Mouse (Mus musculus): Measurements from ENCODE around the gene Gramd1a. TPM values are rescaled to one million over a fixed set of nuclear protein-coding genes. Genes with fewer than 3 reads are reported as not detected.

Gene Gramd1a
- polyA plus RNA-seq, 1 experiment from 2014 or later: 9.3 TPM

DNA sequence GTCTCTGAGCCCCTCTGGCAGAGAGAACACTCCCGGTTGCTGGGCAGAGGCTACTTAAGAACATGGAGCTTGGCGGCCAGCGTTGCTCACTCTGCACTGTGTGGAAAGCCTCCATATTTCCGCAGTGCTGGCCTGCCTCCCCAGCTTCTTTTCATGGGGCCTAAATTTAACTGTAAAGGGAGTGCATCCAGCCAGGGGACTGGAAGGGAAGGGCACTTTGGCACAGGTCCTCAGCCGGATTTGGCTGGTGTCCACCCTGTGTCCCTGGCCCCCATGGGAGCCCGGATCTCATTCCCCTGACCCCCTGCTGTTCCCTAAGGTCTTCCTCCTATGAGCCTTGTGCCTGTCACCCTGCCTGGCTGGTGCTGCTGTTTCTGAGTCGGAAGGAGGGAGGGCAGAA is 37.2 kb downstream of the Gramd1a start:
- 66% methylated on average over 7 of the region's 7 CpGs for WGBS (ENCODE audit: insufficient replicate concordance)
- ATAC-seq (ENCODE audit: low read depth) (no peak), DNase-seq (no peak)
- no peaks in the 10 kb centered on the region for H3K9me3 ChIP-seq (replicated peaks)
- H3K27ac ChIP-seq: no peak overlapping the region
- no peaks in the 10 kb centered on the region for H3K27me3 ChIP-seq
- H3K9ac ChIP-seq: no peak overlapping the region
- no peak overlapping the region for H3K4me2 ChIP-seq
- H3K36me3 ChIP-seq: no peaks in the 10 kb centered on the region
- no peak overlapping the region for H3K4me3 ChIP-seq (replicated peaks)
- peaks cover 22% of the 10 kb centered on the region for H3K4me1 ChIP-seq (replicated peaks)

DNA sequence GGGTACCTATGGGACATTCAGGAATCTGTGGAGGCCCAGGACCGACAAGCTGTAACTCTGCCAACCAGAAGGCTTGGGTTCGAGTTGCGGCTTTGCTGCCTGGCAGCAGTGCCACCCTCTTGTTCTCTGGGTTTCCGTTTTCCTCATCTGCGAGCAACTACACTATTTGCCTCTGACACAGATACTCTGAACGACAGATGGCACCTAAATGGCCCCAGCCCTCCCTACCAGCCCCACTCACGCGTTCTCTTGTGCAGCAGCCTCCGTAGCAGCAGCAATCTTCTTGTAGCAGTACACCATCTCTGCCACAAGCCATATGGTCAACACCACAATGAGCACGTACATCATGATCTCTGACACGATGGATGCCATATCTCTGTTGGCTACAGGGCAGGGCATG is 38.2 kb downstream of the Gramd1a start:
- Histone ChIP-seq H3K4me2 (no peak overlapping the region), H3K9ac (no peak overlapping the region), H3K9me3 (replicated peaks) (no peaks in the 10 kb centered on the region), H3K27ac (no peak overlapping the region), H3K36me3 (no peaks in the 10 kb centered on the region), H3K27me3 (no peaks in the 10 kb centered on the region), H3K4me3 (replicated peaks) (no peak overlapping the region), H3K4me1 (replicated peaks) (peaks cover 31% of the 10 kb centered on the region)
- no peak for ATAC-seq (ENCODE audit: low read depth)
- 74% methylated on average over 11 of the region's 11 CpGs for WGBS (ENCODE audit: insufficient replicate concordance)
- no peak for DNase-seq

DNA sequence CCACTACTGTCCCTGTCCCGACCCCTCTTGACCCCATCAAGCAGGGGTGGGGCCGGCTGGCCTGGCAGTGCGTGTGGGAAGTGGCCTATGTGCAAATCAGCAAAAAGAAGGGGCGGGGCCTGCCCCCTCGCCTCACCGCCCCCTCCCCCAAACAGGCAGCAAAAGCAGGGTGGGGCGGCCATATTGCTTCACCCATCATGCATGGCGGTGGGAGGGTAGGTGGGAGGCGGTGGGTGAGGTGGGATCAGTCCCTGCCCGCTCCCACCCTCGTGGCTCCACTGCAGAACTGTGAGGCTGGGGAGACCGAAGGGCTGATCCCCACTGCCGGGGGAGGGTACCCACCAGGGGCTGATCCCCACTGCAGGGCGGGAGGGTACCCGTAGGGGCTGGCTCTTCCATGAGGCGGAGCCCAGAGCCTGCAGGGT is 39.0 kb downstream of the Gramd1a start:
- no peak overlapping the region for H3K4me3 ChIP-seq (replicated peaks)
- H3K27me3 ChIP-seq: no peaks in the 10 kb centered on the region
- ATAC-seq (ENCODE audit: low read depth) (no peak), DNase-seq (no peak)
- H3K27ac ChIP-seq: peak overlapping the region; percentile 86
- WGBS (ENCODE audit: insufficient replicate concordance): 48% methylated on average over 16 of the region's 16 CpGs
- H3K9me3 ChIP-seq (replicated peaks): no peaks in the 10 kb centered on the region
- no peak overlapping the region for H3K9ac ChIP-seq
- H3K4me2 ChIP-seq: 0 out of 2 replicates have a peak overlapping the region, but pooled peaks have one; percentile 3
- peaks cover 36% of the 10 kb centered on the region for H3K4me1 ChIP-seq (replicated peaks)
- no peaks in the 10 kb centered on the region for H3K36me3 ChIP-seq

DNA sequence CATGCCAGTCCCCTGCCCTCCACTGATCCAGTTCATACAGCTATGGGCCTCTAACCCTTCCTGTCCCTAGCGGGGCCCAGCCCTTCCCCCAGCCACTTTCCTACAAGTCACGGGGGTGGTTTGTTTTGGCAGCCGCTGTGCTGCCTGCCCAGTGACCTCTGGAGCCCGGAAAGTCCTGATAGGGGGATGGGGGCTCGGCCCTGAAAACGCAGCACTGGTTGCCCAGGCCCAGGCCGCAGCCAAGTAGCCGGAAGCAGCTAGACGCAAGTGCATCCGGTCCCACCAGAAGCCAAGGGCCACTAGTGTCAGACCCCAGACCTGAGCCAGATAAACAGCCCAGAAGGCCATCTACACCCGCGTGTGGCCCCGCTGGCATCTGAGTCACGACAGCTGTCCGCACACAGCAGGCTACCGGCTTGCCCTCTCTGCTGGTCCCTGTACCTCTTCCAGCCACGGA is 40.1 kb downstream of the Gramd1a start:
- Histone ChIP-seq H3K4me3 (replicated peaks) (peak overlapping the region; percentile 43; the same call in 1 of the 2 replicates), H3K27me3 (no peaks in the 10 kb centered on the region), H3K4me2 (peak overlapping the region; percentile 43), H3K9me3 (replicated peaks) (no peaks in the 10 kb centered on the region), H3K4me1 (replicated peaks) (peaks cover 46% of the 10 kb centered on the region), H3K9ac (peak overlapping the region; percentile 43; the same call in 1 of the 2 replicates), H3K36me3 (no peaks in the 10 kb centered on the region), H3K27ac (peak overlapping the region; percentile 86)
- 7% methylated on average over 17 of the region's 17 CpGs for WGBS (ENCODE audit: insufficient replicate concordance)
- DNase-seq: peak; percentile 25
- ATAC-seq (ENCODE audit: low read depth): peak; percentile 78

DNA sequence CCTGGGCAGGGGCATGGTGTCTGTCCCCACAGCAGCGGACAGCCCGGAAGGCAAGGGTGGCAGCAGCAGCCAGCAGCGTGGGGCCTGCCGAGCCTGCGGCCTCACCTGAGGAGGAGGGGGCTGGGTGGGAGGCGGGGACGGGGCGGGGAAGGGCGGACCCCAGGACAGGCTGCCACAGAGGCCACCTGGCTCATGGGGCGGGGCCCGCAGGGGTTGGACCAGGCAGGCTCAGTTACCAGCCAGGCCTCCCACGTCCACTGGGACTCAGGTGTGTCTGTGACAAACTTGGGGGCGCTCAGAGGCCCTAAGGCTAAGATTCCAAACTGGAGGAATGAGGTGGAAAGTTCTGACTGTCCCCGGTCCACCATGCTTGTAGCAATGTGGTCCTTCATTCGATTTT is 40.5 kb downstream of the Gramd1a start, which contains the start of gene Hpn:
Hpn (minus strand) TSS at position 109 of the 400 bp plus-strand sequence.
- H3K27ac ChIP-seq: peak within 1 kb of the TSS; percentile 86
- WGBS (ENCODE audit: insufficient replicate concordance): 16% methylated on average over 15 of the region's 15 CpGs
- DNase-seq (no peak), ATAC-seq (ENCODE audit: low read depth) (peak; percentile 71)
- H3K36me3 ChIP-seq: no peaks in the 10 kb centered on the region
- H3K9me3 ChIP-seq (replicated peaks): no peaks in the 10 kb centered on the region
- no peaks in the 10 kb centered on the region for H3K27me3 ChIP-seq
- H3K9ac ChIP-seq: peak within 1 kb of the TSS; percentile 43
- H3K4me1 ChIP-seq (replicated peaks): peaks cover 46% of the 10 kb centered on the region
- peak within 1 kb of the TSS; percentile 43 for H3K4me2 ChIP-seq
- H3K4me3 ChIP-seq (replicated peaks): peak within 1 kb of the TSS; percentile 43

DNA sequence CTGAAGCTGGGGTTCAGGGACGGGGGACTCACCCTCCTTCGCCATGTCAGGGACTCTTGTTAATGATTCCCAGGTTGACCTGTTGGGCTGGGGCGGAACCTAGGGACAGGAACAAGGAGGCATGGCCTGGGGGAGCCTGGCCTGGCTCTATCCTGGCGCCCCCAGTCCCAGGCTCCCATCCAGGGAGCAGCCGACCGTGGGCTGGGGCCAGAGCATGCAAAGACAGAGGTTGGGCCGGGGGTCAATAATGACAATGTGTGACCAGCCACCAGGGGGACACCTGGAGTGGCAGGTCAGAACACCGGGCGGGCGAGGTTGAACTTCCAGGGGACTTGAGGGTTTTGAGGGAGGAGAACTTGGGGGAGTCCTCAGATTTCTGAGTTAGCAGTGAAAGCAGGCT is 41.0 kb downstream of the Gramd1a start:
- no peaks in the 10 kb centered on the region for H3K36me3 ChIP-seq
- peaks cover 51% of the 10 kb centered on the region for H3K4me1 ChIP-seq (replicated peaks)
- ATAC-seq (ENCODE audit: low read depth) (peak; percentile 16; the same call in 1 of the 2 replicates), DNase-seq (no peak)
- H3K27me3 ChIP-seq: no peaks in the 10 kb centered on the region
- WGBS (ENCODE audit: insufficient replicate concordance): 51% methylated on average over 10 of the region's 10 CpGs
- peak overlapping the region; percentile 86 for H3K27ac ChIP-seq
- H3K4me2 ChIP-seq: peak overlapping the region; percentile 43
- peak overlapping the region; percentile 43 for H3K4me3 ChIP-seq (replicated peaks)
- no peaks in the 10 kb centered on the region for H3K9me3 ChIP-seq (replicated peaks)
- peak overlapping the region; percentile 43 for H3K9ac ChIP-seq

DNA sequence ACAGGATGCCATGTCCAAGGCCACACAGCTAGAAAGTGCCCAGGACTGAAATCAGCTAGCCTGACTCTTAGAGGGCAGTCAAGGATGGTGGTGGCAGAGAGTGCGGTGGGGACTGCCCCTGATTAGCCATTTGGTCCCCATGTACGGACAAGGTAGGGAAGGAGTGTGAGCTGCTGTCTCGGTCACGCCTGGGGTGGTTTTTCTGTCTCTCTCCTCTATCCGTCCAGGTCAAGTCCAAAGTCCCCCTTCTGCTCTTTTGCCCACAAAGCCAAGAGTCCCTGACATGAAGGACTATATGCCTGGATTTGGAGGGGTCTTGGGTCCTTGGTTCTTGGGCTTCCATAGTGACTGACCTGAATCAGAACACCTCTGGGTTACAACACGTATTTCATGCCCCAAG is 41.9 kb downstream of the Gramd1a start:
- Histone ChIP-seq H3K4me2 (peak overlapping the region; percentile 43), H3K36me3 (no peaks in the 10 kb centered on the region), H3K9me3 (replicated peaks) (no peaks in the 10 kb centered on the region), H3K27me3 (no peaks in the 10 kb centered on the region), H3K27ac (no peak overlapping the region; the same call in 1 of the 2 replicates), H3K4me1 (replicated peaks) (peaks cover 55% of the 10 kb centered on the region), H3K9ac (no peak overlapping the region), H3K4me3 (replicated peaks) (peak overlapping the region; percentile 43)
- no peak for ATAC-seq (ENCODE audit: low read depth)
- DNase-seq: no peak
- 66% methylated on average over 6 of the region's 6 CpGs for WGBS (ENCODE audit: insufficient replicate concordance)

DNA sequence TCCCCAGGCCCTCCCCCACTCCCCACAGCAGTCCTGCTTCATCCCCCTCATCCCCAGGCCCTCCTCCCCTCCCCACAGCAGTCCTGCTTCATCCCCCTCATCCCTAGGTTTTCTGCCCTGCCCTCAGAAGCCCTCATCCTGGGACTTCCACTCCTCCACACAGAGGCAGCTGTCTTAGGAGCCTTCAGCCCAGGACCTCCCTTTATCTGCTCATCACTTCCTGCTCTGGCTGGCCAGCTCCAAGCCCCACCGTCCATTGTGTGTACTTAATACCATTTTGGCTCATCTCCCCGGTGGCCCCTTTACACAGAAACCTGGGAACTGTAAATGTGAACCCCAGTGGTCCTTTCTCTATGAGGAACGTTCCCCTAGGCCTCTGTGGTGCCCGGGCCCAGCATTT is 43.7 kb downstream of the Gramd1a start:
- Histone ChIP-seq H3K27ac (no peak overlapping the region), H3K36me3 (no peaks in the 10 kb centered on the region), H3K9me3 (replicated peaks) (no peaks in the 10 kb centered on the region), H3K4me1 (replicated peaks) (peaks cover 57% of the 10 kb centered on the region), H3K9ac (no peak overlapping the region), H3K4me3 (replicated peaks) (no peak overlapping the region), H3K27me3 (no peaks in the 10 kb centered on the region), H3K4me2 (no peak overlapping the region)
- ATAC-seq (ENCODE audit: low read depth) (no peak), DNase-seq (no peak)
- 19% methylated on average over 4 of the region's 4 CpGs for WGBS (ENCODE audit: insufficient replicate concordance)

DNA sequence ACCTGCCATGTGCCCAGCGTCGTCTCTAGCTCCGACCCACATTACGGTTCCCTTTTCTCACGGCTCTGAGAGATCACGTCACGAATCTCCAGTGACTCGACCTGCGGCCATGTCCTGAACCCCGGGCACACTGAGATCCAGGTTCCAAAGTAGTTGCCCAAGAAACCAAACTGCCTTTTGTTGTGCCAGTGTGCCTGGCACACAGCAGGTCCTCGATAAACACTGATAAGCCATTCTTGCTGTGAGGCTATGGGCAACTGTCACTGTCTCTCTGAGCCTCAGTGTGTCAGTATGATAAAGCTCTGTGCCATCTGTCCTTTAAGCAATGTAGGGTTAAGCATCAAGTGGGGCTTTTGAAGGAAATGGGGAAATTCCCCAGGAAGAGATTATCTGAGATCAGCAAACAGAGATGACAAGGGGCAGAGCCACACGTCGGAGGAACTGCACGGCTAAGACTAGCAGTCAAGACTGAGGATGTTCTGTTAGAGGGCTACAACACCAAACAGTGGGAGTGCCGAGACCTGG is 44.8 kb downstream of the Gramd1a start:
- no peak overlapping the region for H3K4me3 ChIP-seq (replicated peaks)
- H3K36me3 ChIP-seq: no peaks in the 10 kb centered on the region
- no peak for DNase-seq
- no peak overlapping the region for H3K4me2 ChIP-seq
- H3K27me3 ChIP-seq: no peaks in the 10 kb centered on the region
- H3K9me3 ChIP-seq (replicated peaks): no peaks in the 10 kb centered on the region
- H3K4me1 ChIP-seq (replicated peaks): peaks cover 46% of the 10 kb centered on the region
- peak overlapping the region; percentile 13; the same call in 1 of the 2 replicates for H3K27ac ChIP-seq
- no peak for ATAC-seq (ENCODE audit: low read depth)
- WGBS (ENCODE audit: insufficient replicate concordance): 45% methylated on average over 15 of the region's 15 CpGs
- no peak overlapping the region; the same call in 1 of the 2 replicates for H3K9ac ChIP-seq

DNA sequence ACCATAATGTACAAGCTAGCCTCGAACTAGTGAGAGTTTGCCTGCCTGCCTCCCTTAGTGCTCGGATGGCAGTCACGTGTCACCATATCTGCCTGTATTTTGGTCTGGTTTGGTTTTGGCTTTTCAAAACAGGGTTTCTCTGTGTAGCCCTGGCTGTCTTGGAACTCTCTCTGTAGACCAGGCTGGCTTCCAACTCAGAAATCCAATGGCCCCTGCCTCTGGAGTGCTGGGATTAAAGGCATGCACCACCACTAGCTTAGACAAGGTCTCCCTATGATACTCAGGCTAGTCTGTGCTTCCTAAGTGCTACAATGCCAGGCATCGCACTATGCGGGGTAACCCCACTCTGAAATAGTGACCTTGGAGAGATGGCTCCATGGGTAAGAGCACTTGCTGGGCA is 45.9 kb downstream of the Gramd1a start:
- no peak overlapping the region for H3K9ac ChIP-seq
- H3K4me1 ChIP-seq (replicated peaks): peaks cover 41% of the 10 kb centered on the region
- H3K27me3 ChIP-seq: no peaks in the 10 kb centered on the region
- H3K36me3 ChIP-seq: no peaks in the 10 kb centered on the region
- no peaks in the 10 kb centered on the region for H3K9me3 ChIP-seq (replicated peaks)
- H3K4me2 ChIP-seq: no peak overlapping the region
- DNase-seq (no peak), ATAC-seq (ENCODE audit: low read depth) (no peak)
- H3K4me3 ChIP-seq (replicated peaks): no peak overlapping the region
- 67% methylated on average over 5 of the region's 5 CpGs for WGBS (ENCODE audit: insufficient replicate concordance)
- H3K27ac ChIP-seq: no peak overlapping the region

DNA sequence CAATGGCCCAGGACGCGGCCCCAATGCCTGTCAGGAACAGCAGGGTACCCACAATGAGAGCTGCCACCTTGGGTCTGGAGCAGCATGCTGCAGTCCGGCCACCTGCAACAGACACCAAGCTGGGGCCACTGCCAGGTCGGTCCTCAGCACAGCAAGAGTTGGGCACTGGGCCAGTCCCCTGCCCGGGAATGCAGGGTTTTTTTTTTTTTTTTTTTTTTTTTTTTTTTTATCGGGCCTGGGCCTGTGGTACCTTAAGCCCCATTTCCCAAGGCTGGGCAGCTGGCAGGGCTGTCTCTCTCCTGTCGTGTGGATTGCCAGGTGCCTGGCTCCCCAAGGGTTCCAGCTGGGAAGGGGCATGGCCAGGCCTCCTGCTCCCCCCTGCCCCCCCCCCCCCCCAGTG is 46.6 kb downstream of the Gramd1a start:
- Histone ChIP-seq H3K27me3 (no peaks in the 10 kb centered on the region), H3K9me3 (replicated peaks) (no peaks in the 10 kb centered on the region), H3K4me3 (replicated peaks) (no peak overlapping the region), H3K27ac (no peak overlapping the region), H3K36me3 (no peaks in the 10 kb centered on the region), H3K4me1 (replicated peaks) (peaks cover 41% of the 10 kb centered on the region), H3K9ac (no peak overlapping the region), H3K4me2 (no peak overlapping the region)
- no peak for ATAC-seq (ENCODE audit: low read depth)
- no peak for DNase-seq
- WGBS (ENCODE audit: insufficient replicate concordance): 46% methylated on average over 7 of the region's 7 CpGs

DNA sequence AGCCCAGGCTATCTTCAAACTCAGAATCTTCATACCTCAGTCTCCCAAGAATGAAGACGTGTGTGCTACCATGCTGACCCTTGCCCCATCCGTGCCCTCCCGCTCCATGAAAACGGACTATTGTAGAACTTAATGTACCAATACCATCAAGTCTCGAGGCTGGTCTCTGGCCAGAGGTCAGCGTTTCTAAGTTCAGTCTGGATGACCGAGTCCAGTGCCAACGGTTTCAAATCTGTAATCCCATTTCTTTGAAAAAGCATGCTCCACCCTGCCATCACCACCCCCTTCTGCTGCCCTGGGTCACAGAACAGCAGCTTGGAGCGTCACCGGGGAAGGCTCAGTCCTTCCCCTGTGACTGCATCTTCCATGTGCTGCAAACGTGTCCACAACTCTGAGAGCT is 47.9 kb downstream of the Gramd1a start:
- no peak for ATAC-seq (ENCODE audit: low read depth)
- no peaks in the 10 kb centered on the region for H3K27me3 ChIP-seq

More for the DNA sequence above, 47.9 kb downstream of the Gramd1a start:
- Histone ChIP-seq H3K4me1 (replicated peaks) (peaks cover 35% of the 10 kb centered on the region), H3K4me2 (no peak overlapping the region), H3K36me3 (no peaks in the 10 kb centered on the region), H3K27ac (no peak overlapping the region), H3K4me3 (replicated peaks) (no peak overlapping the region), H3K9ac (no peak overlapping the region), H3K9me3 (replicated peaks) (no peaks in the 10 kb centered on the region)
- 72% methylated on average over 11 of the region's 11 CpGs for WGBS (ENCODE audit: insufficient replicate concordance)
- no peak for DNase-seq

All from liver, embryonic 13.5 days (tissue).